Mouse (Mus musculus): ENCODE data around the gene Ankrd44.

GRCm38 (mm10) chr1:54711568-54711967 lies 214.6 kb downstream of the Ankrd44 start:
- no peak for TF ChIP-seq POLR2A (IDR thresholded peaks at IDR 0.05; ENCODE audit: borderline replicate concordance, low read depth, low read length)
- no peak for TF ChIP-seq CTCF (IDR thresholded peaks at IDR 0.05; ENCODE audit: low read depth, low read length)

Measured in bone marrow macrophage, adult 2 months (primary cell).